Mouse (Mus musculus): ENCODE results near the gene Armc6.

- TF ChIP-seq CTCF (IDR thresholded peaks at IDR 0.05; ENCODE audit: borderline replicate concordance, control insufficient read depth, extremely low read depth, insufficient read depth, low read length, poor library complexity) (no peak), POLR2A (IDR thresholded peaks at IDR 0.05; ENCODE audit: control insufficient read depth, extremely low read depth, insufficient read depth, low read length, poor library complexity) (no peak)
These were observed 13.6 kb upstream of the Armc6 start for GRCm38 (mm10) chr8:70247841-70248240.
